Mouse (Mus musculus) thymus, adult 2 months (tissue): ENCODE results near the gene Gfral.

Source experiments
- CTCF ChIP-seq: fragments of 200-500 bp; IDR thresholded peaks from 2 replicates; pipeline ENCODE4 v1.5.1; 2012; ENCODE audit warnings: mild to moderate bottlenecking, control low read depth, low read length, moderate library complexity, borderline replicate concordance; ENCODE audit not compliant: control insufficient read depth, poor library complexity, insufficient read depth; ENCODE audit errors: extremely low read depth
- POLR2A ChIP-seq: fragments of 200-500 bp; IDR thresholded peaks from 2 replicates; pipeline ENCODE4 v1.6.1; 2012; ENCODE audit warnings: mild to moderate bottlenecking, low read length, control low read depth, moderate library complexity; ENCODE audit not compliant: control insufficient read depth, poor library complexity, insufficient read depth; ENCODE audit errors: extremely low read depth

DNA sequence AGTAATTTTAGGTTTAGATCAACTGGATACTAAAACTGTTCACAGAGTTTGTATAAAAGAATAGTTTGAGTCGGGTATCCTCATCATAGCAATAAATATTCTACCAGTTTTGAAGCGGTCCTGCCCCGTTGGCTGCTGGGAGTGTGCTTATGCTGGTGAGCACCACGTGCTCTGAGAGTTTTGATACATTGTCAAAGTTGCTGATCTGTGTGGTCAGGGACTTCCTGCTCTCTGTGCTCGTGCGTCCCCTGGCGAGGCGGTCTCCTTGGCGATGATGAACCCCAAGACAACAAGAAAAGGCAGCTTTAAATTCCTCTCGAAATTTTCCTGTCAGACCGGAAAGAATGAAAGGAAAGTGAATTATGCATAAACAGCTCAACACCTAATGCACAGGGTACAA, 16.9 kb upstream of the Gfral start:
- TF ChIP-seq CTCF (no peak), POLR2A (no peak)
